Mouse (Mus musculus) testis, adult 2 months (tissue): ENCODE measurements around the gene Col20a1. TPM values are rescaled to one million over a fixed set of nuclear protein-coding genes. Genes with fewer than 3 reads are reported as not detected.

Source experiments
- H3K27ac ChIP-seq: fragments of 200-500 bp; 2 replicates; pipeline ENCODE4 v1.5.1; 2012; ENCODE audit warnings: low read depth, low read length; ENCODE audit not compliant: control insufficient read depth, insufficient read depth
- H3K27me3 ChIP-seq: fragments of 200-500 bp; 2 replicates; pipeline ENCODE4 v1.6.1; 2012; ENCODE audit warnings: mild to moderate bottlenecking, low read length, moderate library complexity; ENCODE audit not compliant: control insufficient read depth, insufficient read depth
- H3K36me3 ChIP-seq: fragments of 200-500 bp; 2 replicates; pipeline ENCODE4 v1.6.1; 2012; ENCODE audit warnings: mild to moderate bottlenecking, low read length; ENCODE audit not compliant: control insufficient read depth, insufficient read depth
- H3K4me1 ChIP-seq: fragments of 200-500 bp; 2 replicates; pipeline ENCODE4 v1.6.1; 2012; ENCODE audit warnings: low read length; ENCODE audit not compliant: control insufficient read depth, insufficient read depth
- H3K4me3 ChIP-seq: fragments of 200-500 bp; 2 replicates; pipeline ENCODE4 v1.5.1; 2012; ENCODE audit warnings: low read depth, mild to moderate bottlenecking, low read length, moderate library complexity, mixed read lengths; ENCODE audit not compliant: control insufficient read depth
- CTCF ChIP-seq: fragments of 200-500 bp; IDR thresholded peaks from 2 replicates; pipeline ENCODE4 v1.5.1; 2012; ENCODE audit warnings: low read depth, mild to moderate bottlenecking, inconsistent platforms, low read length, moderate library complexity; ENCODE audit not compliant: control insufficient read depth, insufficient read depth, insufficient replicate concordance
- POLR2A ChIP-seq: fragments of 200-500 bp; IDR thresholded peaks from 2 replicates; pipeline ENCODE4 v1.6.1; 2012; ENCODE audit warnings: low read depth, mild to moderate bottlenecking, inconsistent platforms, low read length, moderate library complexity; ENCODE audit not compliant: control insufficient read depth
- polyA plus RNA-seq: library from polyadenylated mRNA; depleted of rRNA; stranded (reverse); fragments of >200 nt; gene quantifications from 2 replicates; pipeline ENCODE4 v1.2.3, GENCODE M21; 2012

Gene Col20a1
- polyA plus RNA-seq, 1 experiment, result 52.3 TPM

GRCm38 (mm10) chr2:180985635-180986034, 700 bp upstream of the Col20a1 start:
- Histone ChIP-seq H3K4me1 (no peaks in the 10 kb centered on the region), H3K4me3 (no peak overlapping the region), H3K27ac (no peak overlapping the region), H3K36me3 (no peaks in the 10 kb centered on the region), H3K27me3 (no peaks in the 10 kb centered on the region)
- TF ChIP-seq CTCF, result no peak
- no peak for TF ChIP-seq POLR2A

GRCm38 (mm10) chr2:180987001-180987400, 666 bp downstream of the Col20a1 start:
- TF ChIP-seq POLR2A (no peak), CTCF (no peak)
- H3K4me3 ChIP-seq, result no peak overlapping the region
- H3K36me3 ChIP-seq, result no peaks in the 10 kb centered on the region
- H3K27me3 ChIP-seq, result no peaks in the 10 kb centered on the region
- H3K27ac ChIP-seq, result no peak overlapping the region
- H3K4me1 ChIP-seq, result no peaks in the 10 kb centered on the region

GRCm38 (mm10) chr2:180987432-180988030, 1.2 kb downstream of the Col20a1 start:
- Histone ChIP-seq H3K27ac (no peak overlapping the region), H3K4me1 (no peaks in the 10 kb centered on the region), H3K4me3 (no peak overlapping the region), H3K27me3 (no peaks in the 10 kb centered on the region), H3K36me3 (no peaks in the 10 kb centered on the region)
- TF ChIP-seq POLR2A, result no peak
- no peak for TF ChIP-seq CTCF

- Histone ChIP-seq H3K4me3 (no peak overlapping the region), H3K27ac (no peak overlapping the region), H3K27me3 (no peaks in the 10 kb centered on the region), H3K36me3 (no peaks in the 10 kb centered on the region), H3K4me1 (no peaks in the 10 kb centered on the region)
- TF ChIP-seq CTCF (no peak), POLR2A (no peak)
Measured at GRCm38 (mm10) chr2:180988347-180988913, 2.1 kb downstream of the Col20a1 start.

- Histone ChIP-seq H3K27me3 (no peaks in the 10 kb centered on the region), H3K27ac (no peak overlapping the region), H3K4me1 (no peaks in the 10 kb centered on the region), H3K36me3 (no peaks in the 10 kb centered on the region), H3K4me3 (no peak overlapping the region)
- TF ChIP-seq POLR2A (no peak), CTCF (no peak)
Measured at GRCm38 (mm10) chr2:180988948-180989347, 2.6 kb downstream of the Col20a1 start.

GRCm38 (mm10) chr2:180990347-180990746, 4.0 kb downstream of the Col20a1 start:
- Histone ChIP-seq H3K4me3 (no peak overlapping the region), H3K4me1 (no peaks in the 10 kb centered on the region), H3K27ac (no peak overlapping the region), H3K36me3 (no peaks in the 10 kb centered on the region), H3K27me3 (no peaks in the 10 kb centered on the region)
- TF ChIP-seq POLR2A (no peak), CTCF (no peak)

- Histone ChIP-seq H3K4me3 (no peak overlapping the region), H3K36me3 (no peaks in the 10 kb centered on the region; the same call in 1 of the 2 replicates), H3K27me3 (no peaks in the 10 kb centered on the region), H3K4me1 (no peaks in the 10 kb centered on the region), H3K27ac (no peak overlapping the region)
- no peak for TF ChIP-seq CTCF
- TF ChIP-seq POLR2A, result no peak
Measured at GRCm38 (mm10) chr2:180994360-180994759, 8.0 kb downstream of the Col20a1 start.

GRCm38 (mm10) chr2:180995457-180995856, 9.1 kb downstream of the Col20a1 start:
- Histone ChIP-seq H3K4me3 (no peak overlapping the region), H3K4me1 (no peaks in the 10 kb centered on the region), H3K27me3 (no peaks in the 10 kb centered on the region), H3K27ac (no peak overlapping the region), H3K36me3 (no peaks in the 10 kb centered on the region; the same call in 1 of the 2 replicates)
- TF ChIP-seq CTCF (no peak), POLR2A (no peak)
